Mouse (Mus musculus): ENCODE data around the gene Pdx1. TPM values are rescaled to one million over a fixed set of nuclear protein-coding genes. Genes with fewer than 3 reads are reported as not detected.

Pdx1 gene
- total and polyA plus RNA-seq, 3 experiments = not detected

- TF ChIP-seq ELF1 (IDR thresholded peaks at IDR 0.05; ENCODE audit: low read depth, low read length) (0 out of 2 replicates have a peak, but pooled peaks have one; percentile 12), EP300 (IDR thresholded peaks at IDR 0.05; ENCODE audit: low read length) (no peak)
Measured at GRCm38 (mm10) chr5:147323237-147323917, 53.6 kb downstream of the Pdx1 start (continued).

Other genes starting within 250 kb of the Pdx1 start
- 25.6 and 30.1 TPM in 2 replicates for gene Lnx2, start 193.4 kb upstream of the Pdx1 start, total RNA-seq (2012; rRNA removed)
- gene Lnx2, start 193.4 kb upstream of the Pdx1 start, total RNA-seq (2014; rRNA removed) = 19.4 and 20.3 TPM in 2 replicates
- 18.8 and 22.9 TPM in 2 replicates for gene Lnx2, start 193.4 kb upstream of the Pdx1 start, polyA plus RNA-seq (2012; ENCODE audit: insufficient read length, low read depth)
- 293 and 334 TPM in 2 replicates for gene Polr1d, start 192.9 kb upstream of the Pdx1 start, total RNA-seq (2012; rRNA removed)
- gene Polr1d, start 192.9 kb upstream of the Pdx1 start, total RNA-seq (2014; rRNA removed) = 354 and 381 TPM in 2 replicates
- 300 and 322 TPM in 2 replicates for gene Polr1d, start 192.9 kb upstream of the Pdx1 start, polyA plus RNA-seq (2012; ENCODE audit: insufficient read length, low read depth)
- not detected in 2 replicates for gene Gsx1, start 81.3 kb upstream of the Pdx1 start, total RNA-seq (2012; rRNA removed)
- not detected in 2 replicates for gene Gsx1, start 81.3 kb upstream of the Pdx1 start, total RNA-seq (2014; rRNA removed)
- gene Gsx1, start 81.3 kb upstream of the Pdx1 start, polyA plus RNA-seq (2012; ENCODE audit: insufficient read length, low read depth) = not detected in 2 replicates
- gene Cdx2, start 37.3 kb downstream of the Pdx1 start, total RNA-seq (2012; rRNA removed) = not detected in 2 replicates
- not detected in 2 replicates for gene Cdx2, start 37.3 kb downstream of the Pdx1 start, total RNA-seq (2014; rRNA removed)
- not detected in 2 replicates for gene Cdx2, start 37.3 kb downstream of the Pdx1 start, polyA plus RNA-seq (2012; ENCODE audit: insufficient read length, low read depth)
- gene Urad, start 52.5 kb downstream of the Pdx1 start, total RNA-seq (2012; rRNA removed) = not detected in 2 replicates
- not detected in 2 replicates for gene Urad, start 52.5 kb downstream of the Pdx1 start, total RNA-seq (2014; rRNA removed)
- not detected in 2 replicates for gene Urad, start 52.5 kb downstream of the Pdx1 start, polyA plus RNA-seq (2012; ENCODE audit: insufficient read length, low read depth)
- 0.76 TPM in 2 replicates for gene Flt3, start 130.5 kb downstream of the Pdx1 start, total RNA-seq (2012; rRNA removed)
- gene Flt3, start 130.5 kb downstream of the Pdx1 start, total RNA-seq (2014; rRNA removed) = 3.2 and 3.3 TPM in 2 replicates
- gene Flt3, start 130.5 kb downstream of the Pdx1 start, polyA plus RNA-seq (2012; ENCODE audit: insufficient read length, low read depth) = 2.0 and 2.3 TPM in 2 replicates
- 40.2 and 42.9 TPM in 2 replicates for gene Pan3, start 160.2 kb downstream of the Pdx1 start, total RNA-seq (2012; rRNA removed)
- gene Pan3, start 160.2 kb downstream of the Pdx1 start, total RNA-seq (2014; rRNA removed) = 43.5 and 47.2 TPM in 2 replicates
- 24.4 and 37.6 TPM in 2 replicates for gene Pan3, start 160.2 kb downstream of the Pdx1 start, polyA plus RNA-seq (2012; ENCODE audit: insufficient read length, low read depth)